Mouse (Mus musculus): ENCODE measurements at regions not wholly inside any gene's neighbourhood (a gene's known extent, or its start where the extent isn't known, plus 50 kb on each side); places are given as distances from the start of the nearest gene placed in this dataset.

GRCm38 (mm10) chr3:20590143-20590542, 223.2 kb upstream of the Agtr1b start:
- peak; percentile 14 for DNase-seq (ENCODE audit: low read depth)

GRCm38 (mm10) chr3:20551563-20551962, 184.6 kb upstream of the Agtr1b start:
- DNase-seq (ENCODE audit: low read depth): peak; percentile 7

- no peak for DNase-seq (ENCODE audit: low read depth)
These were observed 177.0 kb upstream of the Agtr1b start for GRCm38 (mm10) chr3:20543991-20544390.

- no peak for DNase-seq (ENCODE audit: low read depth)
These were observed 171.6 kb upstream of the Agtr1b start for GRCm38 (mm10) chr3:20538492-20539004.

- DNase-seq (ENCODE audit: low read depth): peak; percentile 18
These were observed 153.8 kb upstream of the Agtr1b start for GRCm38 (mm10) chr3:20520738-20521137.

DNA sequence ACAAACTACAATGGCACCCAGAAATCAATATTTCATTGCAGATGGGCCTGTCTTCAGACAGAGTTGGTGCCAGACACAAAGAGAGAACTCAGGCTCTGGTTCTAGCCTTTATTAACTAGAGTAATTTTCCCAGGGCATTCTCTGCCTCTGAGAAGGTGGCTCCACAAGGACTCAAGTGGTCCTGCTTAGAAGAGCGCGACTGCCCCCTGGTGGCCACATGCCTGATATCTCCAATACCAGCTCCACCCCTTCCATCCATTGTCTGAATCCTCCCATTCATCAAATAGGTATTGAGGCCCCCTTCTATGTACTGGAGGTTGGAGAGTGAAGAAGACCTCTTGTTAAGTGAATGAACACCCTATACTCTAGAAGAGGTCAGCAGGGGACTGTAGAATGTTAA, 142.2 kb upstream of the Agtr1b start:
- peak; percentile 56 for DNase-seq (ENCODE audit: low read depth)

- no peak for DNase-seq (ENCODE audit: low read depth)
These were observed 138.6 kb upstream of the Agtr1b start for GRCm38 (mm10) chr3:20505546-20505945.

Measured in c-Kit-positive CD71-negative TER-119-negative erythroid progenitor cells, embryonic 14.5 days (primary cell).